Mouse (Mus musculus) cerebellum, postnatal 10 days (tissue): ENCODE results near the gene Uap1.

Experiments
- DNase-seq, 2 experiments: peaks; one replicate each; pipeline ENCODE4 v3.0.0; 2021; ENCODE audit warnings: mixed read lengths in 2 of 2

Uap1 gene

DNA sequence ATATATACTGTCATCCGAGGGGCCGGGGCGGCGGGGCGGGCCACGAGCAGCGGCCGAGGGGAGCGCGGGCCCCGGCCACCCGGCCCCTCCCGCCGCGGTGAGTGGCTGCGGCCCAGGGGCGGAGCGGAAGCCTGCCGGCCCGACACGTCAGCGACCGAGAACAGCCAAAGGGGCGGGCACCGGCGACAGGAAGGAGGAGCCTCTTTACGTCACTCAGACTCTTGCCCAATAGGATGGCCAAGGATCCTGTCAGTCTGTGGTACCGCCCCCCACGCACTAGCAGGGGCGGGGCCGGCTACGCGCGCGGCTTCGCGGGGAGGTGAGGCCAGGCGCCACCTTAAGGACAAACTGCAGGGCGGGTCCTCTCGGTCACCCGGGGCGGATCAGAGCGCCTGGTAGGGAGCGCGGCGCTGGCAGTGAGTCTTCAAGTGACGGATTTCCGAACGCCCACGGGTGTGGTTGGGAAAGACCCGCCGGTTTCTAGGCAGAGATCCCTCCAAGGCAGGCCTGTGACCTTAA lies at the start of gene Uap1:
Uap1 (minus strand) TSS at position 144 of the 519 bp plus-strand sequence.
- peak; percentile 98 to 99 for DNase-seq

DNA sequence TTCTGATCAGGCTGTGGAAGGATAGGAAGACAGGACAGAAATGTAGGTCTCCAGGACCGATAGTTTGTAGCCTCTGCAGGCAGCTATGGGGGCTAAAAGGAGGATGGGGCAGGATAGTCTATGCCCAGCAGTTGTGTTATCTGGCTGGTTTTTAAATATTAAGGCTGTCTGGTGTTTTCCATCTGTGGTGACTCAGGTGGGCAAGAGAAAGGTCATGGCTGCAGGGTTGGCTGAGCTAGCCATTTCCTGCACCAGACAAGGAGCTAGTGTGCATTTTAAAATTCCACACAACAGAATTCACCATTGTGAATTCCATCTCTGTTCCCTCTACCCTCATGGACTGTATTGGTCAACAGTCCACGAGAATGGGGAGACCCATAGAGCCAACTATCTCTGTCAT lies 48.5 kb upstream of the Uap1 start:
- no peak for DNase-seq

- DNase-seq, result no peak
These were observed 45.6 kb upstream of the Uap1 start for GRCm38 (mm10) chr1:170220351-170220750.

GRCm38 (mm10) chr1:170218091-170218884 lies 43.5 kb upstream of the Uap1 start:
- peak in 1 of 2 experiments; percentile 19 for DNase-seq

GRCm38 (mm10) chr1:170215590-170215989 lies 40.8 kb upstream of the Uap1 start:
- no peak for DNase-seq

DNA sequence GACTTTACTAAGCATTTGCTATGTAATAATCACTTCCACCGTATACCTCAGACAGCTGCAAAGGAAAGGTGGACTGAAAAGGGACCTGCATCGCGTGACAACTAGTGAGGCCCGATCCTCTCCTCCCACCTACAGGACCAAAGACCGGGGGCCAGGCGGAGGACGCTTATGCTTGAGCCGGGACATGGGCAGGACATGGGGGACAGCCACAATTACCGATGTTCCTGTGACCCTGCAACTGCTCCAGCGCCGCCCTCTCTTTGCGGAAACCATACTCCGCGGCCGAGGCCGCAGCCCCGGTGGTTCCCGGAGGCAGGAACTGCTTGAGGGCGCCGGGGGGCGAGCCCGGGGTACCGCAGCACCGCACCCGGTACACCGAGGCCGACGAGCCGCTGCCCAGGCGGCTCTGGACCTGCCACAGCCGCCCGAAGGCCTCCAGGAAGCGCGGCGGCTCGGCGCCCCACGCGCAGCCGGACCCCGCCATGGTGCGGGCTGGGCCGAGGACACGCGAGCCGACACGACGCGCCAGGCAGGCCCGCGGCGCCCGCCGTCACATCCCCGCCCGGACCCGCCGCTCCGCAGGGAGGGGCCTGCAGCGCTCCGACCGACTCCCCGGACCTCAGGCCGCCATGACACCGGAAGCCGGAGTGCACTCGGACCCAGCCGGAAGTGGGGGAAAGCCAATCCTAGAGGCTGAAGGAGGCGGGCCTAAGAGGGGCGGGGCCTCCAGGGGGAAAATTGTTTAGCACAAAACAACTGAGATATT lies 40.2 kb upstream of the Uap1 start, which contains the start of gene Uhmk1:
Uhmk1 (minus strand) TSS at position 641 of the 766 bp plus-strand sequence.
- peak; percentile 94 to 96 for DNase-seq

DNA sequence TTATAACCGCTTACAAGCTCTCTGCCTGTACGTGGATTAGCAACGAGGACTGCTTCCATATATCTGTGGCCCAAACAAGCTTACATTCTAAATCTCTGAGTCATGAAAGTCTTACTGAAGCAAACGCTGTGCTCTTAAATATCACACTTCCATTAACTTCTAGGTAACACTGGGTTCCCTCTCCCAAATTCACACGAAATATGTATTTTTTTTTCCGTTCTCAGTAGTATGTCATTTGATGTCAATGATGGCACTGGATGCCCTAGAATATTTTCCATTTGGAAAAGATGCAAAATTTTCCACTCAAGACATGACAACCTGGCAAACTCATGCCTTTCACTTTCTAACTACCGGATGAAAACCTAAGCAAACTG lies 39.6 kb upstream of the Uap1 start:
- no peak for DNase-seq

DNA sequence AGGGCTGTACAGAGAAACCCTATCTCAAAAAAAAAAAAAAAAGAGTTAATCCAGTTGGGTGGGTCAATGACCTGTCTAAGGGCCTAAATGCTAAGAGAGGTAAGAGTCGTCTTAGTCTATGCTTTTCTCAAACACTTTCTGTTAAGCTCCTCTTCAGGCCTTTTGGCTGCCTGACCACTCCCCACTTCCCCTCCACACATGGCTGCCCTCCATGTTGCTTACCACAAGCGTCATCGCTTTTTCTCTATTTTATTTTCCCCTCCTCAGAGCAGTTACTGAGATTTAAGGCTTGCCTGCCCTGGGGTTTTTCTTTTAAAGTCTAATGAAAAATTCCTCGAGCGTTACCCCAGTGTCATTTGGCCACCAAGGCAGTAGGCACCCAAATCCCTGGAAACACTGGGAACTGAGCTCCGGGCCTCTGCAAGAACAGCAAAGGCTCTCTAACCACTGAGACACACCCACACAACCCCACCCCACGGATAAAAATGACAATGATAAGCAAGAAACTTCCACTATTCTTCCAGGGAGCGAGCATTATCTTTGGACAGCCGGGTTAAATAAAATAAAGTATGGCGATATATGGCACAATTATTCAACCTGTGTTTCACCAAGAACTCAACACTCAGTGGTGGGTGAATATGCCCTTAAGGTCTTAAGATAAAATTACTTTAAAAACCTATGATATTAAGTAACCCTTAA lies 38.6 kb upstream of the Uap1 start:
- DNase-seq, result no peak

- DNase-seq, result no peak
These were observed 31.6 kb upstream of the Uap1 start for GRCm38 (mm10) chr1:170206395-170206794.

GRCm38 (mm10) chr1:170200379-170200778 lies 25.6 kb upstream of the Uap1 start:
- DNase-seq, result peak; percentile 42 to 55

- DNase-seq, result no peak
These were observed 21.5 kb upstream of the Uap1 start for GRCm38 (mm10) chr1:170196211-170196610.

DNA sequence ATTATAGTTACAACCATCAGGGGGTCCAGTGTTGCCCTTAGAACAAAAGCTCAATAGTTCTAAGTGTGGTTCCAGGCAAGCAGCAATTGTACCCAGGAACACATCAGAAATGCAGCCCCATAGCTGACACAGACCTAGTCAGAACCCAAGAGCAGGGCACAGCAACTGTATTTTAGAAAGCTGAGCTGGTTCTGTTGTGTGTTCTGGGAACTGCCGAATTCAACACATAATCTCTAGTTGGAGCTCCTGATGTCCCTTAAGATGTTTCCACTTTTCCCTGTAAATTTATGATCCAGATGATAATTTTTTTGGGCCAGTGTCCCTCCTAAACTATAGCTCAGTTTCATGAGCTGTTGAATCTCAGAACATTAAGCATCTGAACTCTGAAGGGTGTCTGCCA lies 17.2 kb upstream of the Uap1 start:
- DNase-seq, result no peak

- no peak for DNase-seq
These were observed 15.5 kb upstream of the Uap1 start for GRCm38 (mm10) chr1:170190225-170190624.

DNA sequence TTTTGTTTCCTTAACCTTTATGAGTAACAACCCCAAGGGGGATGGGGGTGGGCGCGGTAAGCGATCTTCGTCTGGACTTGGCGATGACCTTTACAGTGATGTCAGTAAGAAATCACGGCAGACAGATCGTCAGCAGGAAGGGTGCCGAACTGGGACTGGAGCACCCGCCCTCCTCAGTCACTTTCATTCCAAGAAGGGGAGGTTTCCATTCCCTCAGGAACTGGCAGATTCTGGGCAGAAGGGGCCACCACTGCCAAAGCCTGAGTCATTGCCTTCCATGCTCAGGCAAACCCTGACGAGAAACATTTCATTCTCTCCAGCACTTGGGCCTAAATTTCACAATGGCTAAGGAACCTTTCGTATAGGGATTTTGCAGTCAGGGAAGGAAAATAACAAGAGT lies 13.8 kb upstream of the Uap1 start:
- DNase-seq, result peak; percentile 11 to 14

DNA sequence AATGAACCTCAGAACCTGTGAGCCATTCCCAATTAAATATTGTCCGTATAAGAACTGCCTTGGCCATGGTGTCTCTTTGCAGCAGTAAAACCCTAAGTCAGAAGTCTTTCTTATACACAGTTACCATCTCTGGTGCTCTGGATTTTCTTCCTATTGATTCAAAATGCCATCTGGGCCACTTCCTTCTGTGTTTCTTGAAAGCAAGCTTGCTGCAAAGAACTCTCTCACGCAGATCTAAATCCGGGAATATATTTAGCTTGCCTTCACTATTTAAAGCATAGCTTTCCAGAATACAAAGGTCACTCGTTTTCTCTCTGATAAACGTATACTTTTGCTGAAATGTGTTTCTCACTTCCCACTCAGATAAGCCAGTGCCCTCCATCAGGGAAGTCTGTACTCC lies 11.8 kb upstream of the Uap1 start:
- DNase-seq, result no peak

DNA sequence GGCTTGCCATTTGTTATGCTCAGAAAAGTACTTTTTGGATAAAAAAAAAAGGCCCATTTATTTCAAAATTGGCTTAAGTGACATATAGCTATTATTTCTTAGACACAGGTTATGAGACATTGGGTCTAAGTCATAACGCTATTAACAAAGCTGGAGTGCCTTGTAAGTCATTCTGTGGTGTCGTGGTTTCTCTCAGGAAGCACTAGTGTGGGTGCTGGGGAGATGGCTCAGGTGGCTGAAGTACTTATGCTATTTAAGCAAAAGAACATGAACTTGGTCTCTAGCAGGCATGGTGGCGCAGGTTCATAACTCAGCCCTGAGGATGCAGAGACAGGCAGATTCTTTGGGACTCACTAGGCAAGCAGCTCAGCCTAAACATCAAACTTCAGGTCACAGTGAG lies 10.4 kb upstream of the Uap1 start:
- no peak for DNase-seq

DNA sequence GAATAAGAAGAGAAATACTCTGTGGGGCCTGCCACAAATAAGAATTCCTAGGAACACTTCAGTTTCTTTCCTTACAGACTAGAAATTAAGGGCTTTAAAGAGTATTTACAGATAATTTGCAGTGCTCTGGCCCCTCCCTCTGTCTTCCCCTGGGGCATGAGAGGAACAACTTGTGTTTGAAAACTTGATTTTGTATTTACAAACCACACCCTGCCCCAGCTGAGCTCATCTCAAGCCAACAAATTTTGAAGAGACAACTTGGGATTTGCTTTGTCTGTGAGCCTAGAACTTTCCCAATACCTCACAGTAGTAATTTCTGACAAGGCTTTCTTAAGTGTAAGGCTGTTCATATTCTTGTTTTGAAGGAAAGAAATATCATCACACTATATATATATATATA lies 7.9 kb upstream of the Uap1 start:
- DNase-seq, result no peak

DNA sequence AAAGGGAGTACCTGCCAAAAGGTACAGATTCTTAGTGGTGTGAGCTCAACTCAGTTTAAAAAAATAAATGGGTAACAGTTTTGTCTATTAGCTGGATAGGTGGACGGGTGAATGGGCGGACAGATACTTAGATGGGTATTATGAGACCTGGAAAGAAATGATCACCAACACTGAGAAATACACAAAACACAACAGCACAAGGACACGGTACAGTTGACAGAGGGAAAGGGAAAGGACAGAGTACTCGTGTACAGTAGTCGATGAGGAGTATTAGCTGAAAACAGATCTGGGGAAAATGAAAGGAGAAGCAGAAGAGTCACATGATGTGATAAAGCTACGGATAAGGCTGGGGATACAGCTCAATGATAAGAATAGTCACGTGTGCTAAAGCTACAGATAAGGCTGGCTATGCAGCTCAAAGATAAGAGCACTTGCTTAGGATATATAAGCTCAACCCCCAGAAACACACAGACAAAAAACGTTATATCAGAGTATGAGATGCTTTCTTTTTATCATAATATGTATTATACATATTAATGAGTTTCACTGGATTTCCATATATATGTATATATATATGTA lies 2.0 kb upstream of the Uap1 start:
- DNase-seq, result no peak

DNA sequence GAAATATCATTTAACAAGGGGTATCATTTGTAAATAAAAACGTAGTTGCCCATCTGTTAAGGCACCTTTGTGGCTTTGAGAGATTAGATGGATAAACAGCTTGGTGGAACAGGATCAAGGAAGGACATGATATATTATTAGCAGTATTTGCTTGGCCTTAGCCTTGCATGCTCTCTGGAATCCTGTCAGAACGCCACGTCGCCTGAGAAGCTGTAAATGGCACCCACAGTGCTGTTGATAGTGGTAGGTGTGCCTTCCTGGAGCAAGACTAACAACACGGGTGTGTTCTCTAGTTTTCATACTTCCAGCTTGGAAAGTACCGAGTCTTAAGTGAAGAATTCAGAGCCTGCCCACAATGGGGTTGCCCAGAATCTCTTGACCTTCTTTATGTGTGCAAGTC lies 1.1 kb upstream of the Uap1 start:
- peak; percentile 17 to 25 for DNase-seq

DNA sequence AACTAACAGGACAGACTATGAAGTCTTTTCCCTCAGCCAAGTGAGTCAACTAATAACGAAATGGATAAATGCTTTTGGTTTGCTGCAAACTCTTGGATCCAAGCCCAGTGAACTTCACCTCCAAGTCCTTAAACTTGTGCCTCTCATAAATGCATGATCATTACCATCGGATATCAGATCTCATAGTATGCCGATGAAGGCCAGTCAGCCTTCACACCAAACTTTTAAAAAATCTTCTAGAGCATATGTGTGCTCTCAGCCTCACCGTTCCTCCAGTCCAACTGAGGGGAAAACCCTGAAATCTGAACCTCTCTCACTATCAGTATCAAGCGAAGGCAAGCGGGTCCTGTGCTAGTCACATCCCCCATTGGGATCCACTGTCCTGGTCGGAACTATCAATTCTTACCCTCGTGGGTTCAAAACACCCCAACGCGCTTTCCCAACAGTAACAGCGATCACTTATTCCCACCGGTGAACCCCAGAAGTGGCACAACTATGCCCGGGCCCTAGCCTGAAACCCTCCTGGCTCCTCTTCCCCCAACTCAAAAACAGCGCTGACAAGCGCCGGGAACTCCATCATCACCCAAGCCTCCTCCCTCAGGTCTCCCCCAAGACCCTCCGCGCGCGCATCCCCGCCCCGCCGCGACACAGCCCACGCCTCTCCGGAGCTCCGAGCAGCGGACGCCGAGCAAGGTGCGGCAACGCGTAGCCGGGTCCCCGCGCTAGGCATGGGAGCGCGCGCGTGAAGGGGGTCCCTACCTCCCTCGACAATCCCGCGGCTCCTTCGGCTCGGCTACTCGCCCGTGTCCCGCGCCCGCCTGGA lies 555 bp downstream of the Uap1 start:
- DNase-seq, result peak; percentile 18 to 38

- DNase-seq, result no peak
These were observed 7.0 kb downstream of the Uap1 start for GRCm38 (mm10) chr1:170167781-170168180.

DNA sequence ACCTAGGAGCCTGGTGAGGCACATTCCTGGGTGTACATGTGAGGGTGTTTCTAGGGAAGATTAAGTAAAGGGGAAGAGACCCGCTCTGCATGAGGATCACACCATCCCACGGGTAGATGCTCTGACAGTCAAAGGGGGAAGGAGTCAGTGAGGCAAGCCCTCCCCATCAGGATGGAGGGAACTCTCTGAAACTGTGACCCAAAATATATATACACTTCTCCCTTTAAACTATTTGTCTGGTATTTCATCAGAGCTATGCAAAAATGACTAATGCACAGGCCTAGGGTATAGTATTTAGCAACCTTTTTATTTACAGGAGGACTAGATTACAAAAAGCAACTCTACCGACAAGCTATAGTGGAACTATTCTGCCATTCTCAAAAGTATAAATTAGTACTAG lies 9.8 kb downstream of the Uap1 start:
- DNase-seq, result no peak
